Mouse (Mus musculus) right cerebral cortex, postnatal 14 days (tissue): ENCODE measurements around the gene Sprn.

ENCODE experiments used
- DNase-seq: peaks from one replicate; pipeline ENCODE4 v3.0.0; 2022

Gene Sprn

DNA sequence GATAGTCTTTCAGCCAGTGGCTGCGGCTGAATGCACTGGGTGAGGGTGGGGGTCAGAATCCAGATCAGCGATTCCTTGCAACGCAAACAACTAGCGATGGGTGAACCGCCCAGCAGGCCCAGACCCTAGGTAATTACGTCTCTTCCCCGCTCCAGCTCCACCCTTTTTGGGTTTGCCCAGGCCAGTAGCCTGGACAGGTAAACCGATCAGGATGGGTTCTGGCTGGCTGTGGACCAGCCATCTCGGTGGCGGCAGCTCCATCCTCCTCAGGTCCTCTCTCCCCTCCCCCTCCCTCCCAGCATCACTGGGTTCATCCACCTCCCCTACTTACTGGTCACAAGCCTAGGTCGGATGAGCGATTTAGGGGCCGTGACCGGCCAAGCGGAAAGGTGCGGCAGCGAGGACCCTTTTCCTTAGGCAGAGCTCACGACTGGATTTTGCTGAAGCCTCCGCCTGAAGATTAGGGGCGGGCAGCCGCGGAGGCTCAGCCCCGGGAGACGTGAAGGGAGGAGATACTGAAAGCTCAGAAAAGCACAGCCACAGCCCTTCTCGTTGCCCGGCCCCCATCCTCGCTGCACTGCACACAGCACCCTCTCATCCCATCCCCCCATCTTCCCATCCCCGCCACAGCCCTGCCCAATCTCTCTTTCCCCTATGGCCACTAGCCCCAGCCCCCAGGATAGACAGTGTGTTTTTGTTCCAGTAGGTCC is at the start of gene Sprn:
Sprn (minus strand) TSS at position 660 of the 710 bp plus-strand sequence.
- peak; percentile 77 for DNase-seq

DNA sequence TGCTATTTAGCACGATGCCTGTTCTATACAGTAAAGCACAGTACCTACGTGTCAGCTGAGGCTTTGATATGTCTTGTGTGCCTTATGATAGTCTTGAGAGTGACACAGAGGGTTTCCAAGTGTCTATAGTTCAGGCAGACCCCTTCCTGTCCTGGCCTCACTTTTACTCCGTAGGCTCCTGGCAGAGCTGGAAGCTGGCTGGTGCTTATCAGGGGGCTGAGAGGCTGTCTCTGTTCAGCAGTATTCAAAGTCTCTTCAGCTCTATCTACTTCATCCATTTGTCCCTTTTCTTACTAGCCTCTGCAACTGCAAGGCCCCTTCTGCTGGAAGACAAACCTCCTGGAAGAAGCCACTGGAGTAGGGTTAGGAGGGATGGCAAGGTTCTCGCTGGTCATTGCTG is 46.4 kb upstream of the Sprn start:
- DNase-seq, result no peak

DNA sequence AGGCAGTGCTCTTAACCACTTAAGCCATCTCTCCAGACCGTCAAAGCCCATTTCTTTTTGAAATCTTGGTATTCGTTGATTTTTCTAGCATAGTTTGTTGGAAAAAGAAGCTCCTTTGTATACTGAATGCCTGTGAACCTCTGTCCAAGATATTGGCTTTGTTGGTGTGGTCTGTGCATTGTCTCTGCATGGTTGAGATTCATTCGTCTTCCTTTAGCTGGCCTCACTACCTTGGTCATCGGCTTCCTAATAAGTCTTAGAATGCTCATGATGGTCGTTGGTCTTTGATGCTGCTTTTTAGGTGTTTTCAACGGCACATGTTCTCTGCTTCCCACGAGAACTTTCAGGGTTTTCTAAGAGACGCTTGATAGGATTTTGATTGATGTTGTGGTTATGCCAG is 41.3 kb upstream of the Sprn start:
- no peak for DNase-seq

DNA sequence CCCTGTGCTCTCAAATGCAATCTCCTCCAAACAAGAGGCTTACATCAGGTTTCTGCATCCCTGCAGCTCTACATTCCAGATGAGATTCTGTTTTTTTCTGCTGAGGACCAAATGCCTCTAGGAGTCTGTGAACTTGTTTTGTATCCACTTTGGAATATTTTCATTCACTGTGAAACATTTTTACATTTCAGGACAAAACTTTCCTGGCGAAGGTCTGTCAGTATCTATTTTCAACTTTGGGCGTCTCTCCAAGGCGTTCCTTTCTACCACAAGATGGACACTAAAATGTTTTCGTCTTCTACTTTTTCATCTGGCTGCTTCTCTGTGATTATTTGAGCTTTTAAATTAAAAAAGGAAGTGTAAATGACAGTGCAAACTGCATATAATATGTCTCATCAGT is 39.4 kb upstream of the Sprn start:
- no peak for DNase-seq

DNA sequence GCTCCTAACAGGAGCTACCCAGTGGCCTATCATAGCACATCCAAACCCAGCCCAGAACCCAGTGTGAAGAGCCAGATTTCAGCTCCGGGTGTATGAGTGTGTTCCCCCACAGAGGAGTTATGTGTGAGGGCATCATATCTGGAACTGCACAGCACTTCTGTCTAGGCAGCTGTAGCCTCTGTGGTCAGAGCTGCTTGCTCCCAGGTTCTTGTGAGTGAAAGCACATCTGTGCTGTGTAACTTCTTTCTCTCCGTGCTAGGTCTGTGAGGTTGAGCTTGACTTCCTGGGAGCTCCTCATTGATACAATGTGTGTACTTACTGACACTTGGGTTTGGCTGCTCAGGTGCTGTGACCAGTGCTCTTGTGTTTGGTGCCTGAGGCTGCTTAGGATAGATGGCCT is 38.2 kb upstream of the Sprn start:
- no peak for DNase-seq

DNA sequence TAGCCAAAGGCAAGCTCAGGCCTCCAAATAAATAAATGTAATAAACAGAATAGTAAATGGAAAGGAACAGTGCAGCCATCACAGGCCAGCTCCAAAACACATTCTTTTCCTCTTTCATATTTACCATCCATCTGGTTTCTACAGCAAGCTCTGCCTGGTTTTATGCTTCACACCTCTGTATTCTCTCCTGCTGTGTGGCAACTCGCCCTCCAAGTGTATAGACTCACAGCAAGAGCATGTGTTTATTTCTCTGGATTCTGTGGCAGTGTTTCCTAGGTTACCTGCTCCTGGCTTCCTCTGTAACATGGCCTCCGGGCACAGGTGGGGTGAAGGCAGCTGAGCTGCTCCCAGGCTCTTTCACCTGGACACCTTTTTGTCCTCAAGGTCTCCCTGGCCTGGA is 37.8 kb upstream of the Sprn start:
- DNase-seq, result no peak

DNA sequence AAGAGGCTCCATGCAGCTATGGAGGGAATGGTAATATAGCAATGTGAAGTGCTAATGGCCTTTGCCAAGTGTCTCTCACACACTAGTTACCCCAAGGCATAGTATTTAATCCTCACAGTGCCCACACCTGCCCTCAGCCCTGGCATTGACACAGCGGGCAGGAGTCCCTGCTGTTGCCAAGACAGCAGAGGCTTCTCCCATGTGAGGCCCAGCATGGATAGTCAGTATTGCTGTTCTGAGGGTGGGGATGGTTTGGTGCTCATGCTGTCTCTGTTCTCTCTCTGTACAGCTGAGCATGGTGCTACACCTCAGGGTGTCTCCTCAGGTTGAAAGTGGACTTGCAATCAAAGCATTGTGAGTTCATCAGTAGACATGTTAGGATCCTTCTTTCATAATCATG is 35.8 kb upstream of the Sprn start:
- no peak for DNase-seq

DNA sequence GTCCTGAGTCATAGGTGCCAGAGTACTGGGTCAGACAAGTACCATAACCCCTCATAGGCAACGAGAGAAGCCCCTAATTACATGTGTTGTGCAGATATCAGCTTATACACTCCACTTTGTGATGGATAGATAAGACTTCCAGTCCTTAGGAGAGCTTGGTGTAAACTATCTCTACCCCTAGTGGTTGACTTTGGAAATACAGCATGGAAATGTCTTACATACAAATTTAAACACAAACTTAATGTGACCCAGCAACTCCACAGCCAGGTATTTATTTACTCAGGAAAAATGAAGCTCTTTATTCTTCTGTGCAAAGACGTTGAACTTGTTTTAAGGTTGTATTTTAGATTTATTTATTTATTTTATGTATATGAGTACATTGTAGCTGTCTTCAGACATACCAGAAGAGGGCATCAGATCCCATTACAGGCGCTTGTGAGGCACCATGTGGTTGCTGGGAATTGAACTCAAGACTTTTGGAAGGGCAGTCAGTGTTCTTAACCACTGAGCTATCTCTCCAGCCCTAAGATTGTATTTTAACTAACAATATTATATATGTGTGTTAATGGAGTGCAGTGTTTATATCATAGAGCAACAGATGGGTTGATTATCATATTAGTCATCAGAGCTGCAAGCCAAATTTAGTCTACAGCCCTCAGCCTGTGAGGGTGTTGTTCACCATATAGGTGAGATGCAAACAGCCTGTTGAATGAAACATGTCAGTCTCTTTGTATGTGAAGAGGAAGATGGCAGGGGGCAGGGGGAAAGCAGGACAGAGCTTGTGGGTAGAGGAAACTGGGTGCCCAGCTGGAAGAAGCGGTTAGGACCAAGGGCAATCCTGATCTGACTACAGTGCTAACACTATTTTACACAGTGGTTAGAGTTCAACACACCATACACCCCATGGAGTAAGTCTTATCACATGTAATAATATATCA is 34.0 kb upstream of the Sprn start:
- DNase-seq, result no peak

DNA sequence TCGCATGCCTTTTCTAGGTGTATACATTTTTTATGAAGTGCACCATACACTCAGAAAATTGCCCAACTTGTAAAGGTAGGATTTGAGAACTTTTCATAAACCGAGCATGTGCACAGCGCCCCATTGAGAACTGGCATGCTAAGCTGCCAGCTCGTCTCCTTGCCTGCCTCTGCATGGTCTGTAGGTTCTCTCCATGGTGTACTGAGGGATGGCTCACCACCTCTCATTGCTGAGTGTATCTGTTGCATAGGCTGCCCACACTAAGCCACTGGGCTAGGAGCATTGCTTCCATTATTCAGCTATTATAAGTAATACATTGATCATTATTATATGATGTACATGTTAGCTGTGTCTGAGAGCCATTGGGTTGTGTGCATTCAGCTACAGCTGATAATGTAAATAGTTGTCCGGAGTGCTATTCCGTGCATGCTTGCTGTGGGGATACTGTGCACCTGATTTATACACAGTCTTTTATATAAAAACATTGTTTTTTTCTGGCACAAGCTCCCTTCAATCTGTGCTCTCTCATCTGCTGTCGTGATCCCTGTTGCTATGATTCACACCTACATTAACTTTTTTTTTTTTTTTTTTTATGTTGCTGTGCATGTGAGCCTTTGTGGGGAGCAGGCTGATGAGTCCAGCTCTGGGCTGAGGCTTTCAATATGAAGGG is 33.2 kb upstream of the Sprn start:
- DNase-seq, result no peak

DNA sequence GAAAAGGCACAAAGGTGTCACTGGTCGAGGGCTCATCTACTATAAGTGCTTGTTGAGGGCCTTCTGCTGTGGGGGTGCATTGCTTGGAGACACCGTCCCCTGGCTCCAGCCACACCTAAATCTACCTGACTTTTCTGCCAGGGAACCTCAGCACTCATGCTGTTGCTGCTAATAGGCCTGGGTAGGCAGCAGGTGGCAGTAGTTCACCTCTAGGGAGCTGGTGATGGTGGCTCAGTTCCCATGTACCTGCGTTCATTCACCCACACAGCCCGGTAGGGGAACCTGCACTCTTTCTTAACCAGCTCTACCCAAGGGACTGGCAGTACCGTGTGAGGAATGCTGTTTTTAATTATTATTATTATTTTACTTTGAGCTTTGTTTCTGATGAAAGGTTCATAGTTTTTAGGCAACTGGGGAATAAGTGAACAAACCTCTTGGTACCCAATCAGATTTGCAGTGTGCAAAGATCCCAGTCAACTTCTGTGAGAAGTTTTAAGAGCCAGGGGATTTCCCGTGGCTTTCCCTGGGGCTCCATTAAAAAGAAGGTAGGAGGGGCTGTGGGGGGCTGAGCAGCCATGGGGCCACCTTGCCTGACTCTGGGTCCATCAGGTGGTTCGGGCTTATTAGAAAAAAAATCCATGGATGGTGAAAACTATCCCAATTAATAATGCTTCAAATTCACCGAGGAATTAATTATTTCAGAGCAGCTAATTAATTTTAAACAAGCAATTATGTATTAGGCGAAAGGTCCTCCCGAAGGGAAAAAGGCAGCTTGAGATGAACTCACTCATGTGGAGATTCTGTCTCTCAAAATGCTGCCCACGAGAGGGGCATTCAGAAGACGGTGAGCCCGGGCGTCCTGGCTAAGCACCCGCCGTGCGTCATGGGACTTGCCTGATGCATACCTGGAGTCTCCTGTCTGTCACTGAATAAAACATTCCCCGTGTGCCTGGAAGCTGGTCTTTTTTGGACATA is 32.3 kb upstream of the Sprn start:
- peak; percentile 44 for DNase-seq

DNA sequence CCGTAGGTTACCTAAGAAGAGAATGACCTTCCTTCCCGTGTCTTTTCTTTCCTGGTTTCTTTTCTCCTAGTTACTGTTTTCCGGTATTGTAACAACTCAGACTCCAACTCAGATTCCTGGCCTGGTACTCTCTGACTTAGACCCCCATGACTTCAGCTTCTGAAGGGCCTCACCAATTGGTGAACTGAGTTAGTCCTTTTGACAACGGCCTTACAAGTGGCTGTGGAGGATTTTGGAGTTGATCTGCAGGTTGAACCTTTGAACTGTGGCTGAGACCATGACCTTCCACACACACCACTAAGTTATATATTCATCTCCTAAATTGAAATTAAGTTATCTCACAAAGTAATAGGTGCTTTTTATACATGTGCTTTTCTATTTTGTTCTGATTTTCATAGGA is 29.5 kb upstream of the Sprn start:
- DNase-seq, result no peak

DNA sequence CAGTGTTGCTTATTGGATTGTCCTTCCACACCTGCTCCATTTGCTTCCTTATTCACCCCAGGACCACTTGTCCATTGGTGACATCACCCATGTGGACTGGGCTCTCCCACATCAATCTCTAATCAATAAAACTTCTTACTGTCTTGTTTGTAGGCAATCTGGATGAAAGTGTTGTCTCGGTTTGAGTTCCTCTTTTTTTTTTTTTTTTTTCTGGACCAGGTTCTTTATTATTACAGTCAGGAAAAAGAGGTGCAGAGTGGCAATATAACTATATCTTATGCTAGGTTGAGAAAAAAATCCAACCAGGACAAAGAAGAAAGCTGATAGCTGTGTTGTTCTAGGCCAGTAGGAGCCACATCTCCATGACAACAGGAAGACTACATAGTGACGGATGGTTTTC is 26.0 kb upstream of the Sprn start:
- no peak for DNase-seq

DNA sequence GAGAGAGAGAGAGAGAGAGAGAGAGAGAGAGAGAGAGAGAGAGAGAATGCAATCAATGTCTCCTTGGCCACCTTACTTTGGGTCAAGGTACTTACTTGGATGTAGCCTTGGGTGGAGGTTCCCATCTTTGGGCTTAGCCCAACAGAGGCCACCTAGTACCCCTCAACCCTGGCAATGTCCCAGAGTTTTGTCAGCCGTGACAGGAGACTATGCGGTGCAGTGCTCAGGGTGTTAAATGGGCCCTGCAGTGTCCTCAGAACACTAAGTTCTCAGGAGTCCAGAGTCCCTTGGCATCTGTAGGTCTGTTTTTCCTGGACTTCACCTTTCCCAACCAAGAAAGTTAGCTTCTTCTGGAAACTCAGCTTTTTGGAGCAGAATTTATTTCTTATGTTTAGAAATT is 24.5 kb upstream of the Sprn start:
- DNase-seq, result no peak

DNA sequence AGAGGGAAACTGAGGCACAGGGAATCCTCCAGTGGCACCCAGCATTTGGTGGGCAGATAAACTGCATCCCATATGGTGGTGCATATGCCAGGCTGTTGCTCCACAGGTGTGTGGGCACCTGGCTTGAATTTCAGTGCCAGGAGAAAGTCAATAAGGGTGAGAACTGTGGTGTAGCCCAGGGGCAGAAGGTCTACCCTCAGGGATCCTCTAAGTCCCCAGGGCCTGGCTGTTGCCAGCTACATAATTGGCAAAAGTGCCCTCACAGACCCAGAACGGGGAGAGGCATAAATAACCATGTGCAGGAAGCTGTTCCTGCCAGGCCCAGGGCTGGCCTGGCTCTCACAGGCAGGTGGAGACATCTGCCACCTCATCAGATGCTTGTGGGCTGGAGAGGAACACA is 18.3 kb upstream of the Sprn start, which contains the start of gene Olfr523:
Olfr523 (plus strand) TSS at position 282 of the 400 bp plus-strand sequence.
- DNase-seq, result no peak

DNA sequence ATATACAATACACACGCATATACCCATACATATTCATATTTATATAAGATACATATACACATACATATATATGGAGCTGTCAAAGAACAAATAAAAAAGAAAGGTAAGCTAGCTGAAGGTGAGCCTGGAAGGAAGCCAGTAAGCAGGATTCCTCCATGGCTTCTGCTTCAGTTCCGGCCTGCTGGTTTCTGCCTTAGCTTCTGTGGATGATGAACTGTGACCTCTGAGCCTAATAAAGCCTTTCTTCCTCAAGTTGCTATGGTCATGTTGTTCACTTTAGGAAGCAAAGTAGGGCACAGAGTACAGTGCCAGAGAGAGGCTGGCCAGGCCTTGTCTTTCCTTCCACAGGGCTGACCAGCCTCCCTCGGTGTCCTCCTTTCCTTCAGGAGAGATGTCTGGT is 16.2 kb upstream of the Sprn start:
- DNase-seq, result no peak

DNA sequence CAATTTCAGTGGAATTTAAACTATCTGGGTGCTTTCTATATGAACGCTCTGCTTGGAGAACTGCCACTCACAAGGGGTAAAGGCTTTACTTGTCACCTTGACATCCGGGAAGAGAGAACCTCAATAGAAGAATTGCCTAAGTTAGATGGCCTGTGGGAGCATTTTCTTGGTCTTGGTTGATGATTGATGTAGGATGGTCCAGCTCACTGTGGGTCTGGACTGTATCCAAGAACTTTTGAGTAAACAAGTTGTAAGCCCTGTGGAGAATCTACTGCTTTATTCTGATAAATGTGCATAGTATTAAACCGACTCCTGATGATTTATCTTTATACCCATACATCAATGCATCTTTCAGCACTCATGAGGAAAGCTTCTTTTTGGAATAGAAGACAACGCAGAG is 14.7 kb upstream of the Sprn start:
- DNase-seq, result no peak

DNA sequence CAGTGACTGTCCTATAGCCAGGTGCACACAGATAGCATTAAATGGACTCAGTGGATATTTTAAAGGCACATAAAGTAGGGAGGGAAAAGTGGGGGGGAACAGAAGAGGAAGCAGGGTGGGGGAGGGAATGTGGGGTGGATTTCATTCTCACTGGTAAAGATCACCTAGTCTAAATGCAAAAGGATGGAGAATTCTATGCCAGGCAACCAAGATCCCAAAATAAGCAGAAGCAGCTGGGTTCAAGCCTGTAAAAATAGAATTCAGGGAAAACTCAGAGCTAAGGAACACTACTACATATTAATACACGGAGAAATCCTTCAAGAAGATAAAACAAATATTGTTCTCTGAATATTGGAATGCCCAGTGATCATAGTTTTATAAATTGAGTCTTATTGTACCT is 13.3 kb upstream of the Sprn start:
- DNase-seq, result no peak

DNA sequence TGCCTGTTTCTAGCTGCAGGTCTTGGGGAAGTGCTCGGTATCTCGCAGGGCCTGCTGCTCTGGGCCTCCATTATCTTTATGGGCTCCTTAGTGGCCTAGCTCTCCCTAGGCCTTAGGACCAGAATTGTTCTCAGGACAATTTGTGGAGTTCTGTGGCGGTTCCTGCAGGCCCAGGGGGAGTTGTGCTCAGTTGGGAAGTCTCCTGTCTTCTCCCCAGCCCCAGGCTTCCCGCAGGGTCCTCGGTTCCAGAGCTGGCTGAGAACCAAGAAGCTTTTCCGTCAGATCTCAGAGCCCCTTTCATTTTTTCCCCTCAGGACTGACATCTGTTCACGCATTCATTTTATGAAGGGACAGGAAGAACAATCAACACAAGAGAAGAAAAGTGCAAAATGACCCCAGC is 10.0 kb upstream of the Sprn start, which contains the start of gene Olfr522:
Olfr522 (minus strand) TSS at position 101 of the 400 bp plus-strand sequence.
- DNase-seq, result no peak

DNA sequence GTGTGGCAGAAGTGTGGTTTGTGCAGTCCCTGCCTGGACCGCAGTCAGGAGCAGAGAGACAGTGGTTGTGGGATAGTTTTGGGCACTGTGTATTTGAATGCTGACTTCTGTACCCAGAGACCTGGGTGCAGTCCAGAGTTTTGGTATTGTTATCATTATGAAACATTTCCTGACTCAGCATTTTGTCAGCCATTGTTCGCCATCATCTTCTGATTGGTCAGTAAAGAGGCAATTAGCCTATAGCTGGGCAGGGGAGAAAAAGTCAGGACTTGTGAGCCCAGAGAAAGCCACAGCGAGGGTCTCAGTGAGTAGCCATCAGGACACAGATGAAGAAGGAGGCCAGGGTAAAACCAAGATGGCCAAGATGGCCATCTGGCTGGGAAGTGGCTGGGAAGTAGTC is 5.7 kb upstream of the Sprn start:
- DNase-seq, result no peak

DNA sequence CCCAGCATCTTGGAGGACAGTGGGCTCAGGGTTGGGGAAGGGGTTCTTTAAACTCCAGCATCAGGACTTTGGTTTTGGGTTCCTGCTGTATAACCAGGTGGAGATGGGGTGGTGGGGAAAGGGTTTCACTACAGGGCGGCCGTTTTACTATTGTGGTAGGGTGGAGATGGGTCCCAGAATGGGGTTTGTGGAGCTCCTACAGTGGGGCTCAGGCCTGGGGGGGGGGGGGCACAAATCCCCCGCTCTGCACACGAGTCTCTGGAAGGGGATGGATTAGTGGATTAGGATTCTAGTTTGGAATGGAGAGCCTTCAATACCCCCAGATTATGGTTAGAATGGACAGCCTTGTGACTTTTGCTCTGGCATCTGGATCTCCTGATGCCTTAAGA is 854 bp downstream of the Sprn start:
- no peak for DNase-seq

DNA sequence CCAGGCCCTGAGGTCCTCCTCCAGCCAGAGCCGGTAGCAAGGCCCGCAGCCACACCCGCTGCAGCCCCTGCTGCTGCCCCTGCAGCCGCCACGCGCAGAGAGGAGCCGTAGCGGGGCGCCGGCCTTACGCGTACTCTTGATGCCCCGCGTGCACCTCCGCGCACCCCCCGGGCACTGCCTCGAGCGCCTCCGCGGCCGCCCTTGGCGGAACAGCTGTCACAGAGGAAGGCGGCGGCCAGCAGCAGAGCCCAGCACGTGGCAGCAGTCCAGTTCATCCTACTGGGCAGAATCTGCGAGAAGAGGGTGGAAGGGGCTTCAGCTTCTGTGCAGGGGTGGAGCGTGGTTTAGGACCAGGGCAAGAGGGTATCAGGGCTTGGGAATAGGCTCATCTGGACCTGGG is 1.3 kb downstream of the Sprn start:
- DNase-seq, result peak; percentile 66

DNA sequence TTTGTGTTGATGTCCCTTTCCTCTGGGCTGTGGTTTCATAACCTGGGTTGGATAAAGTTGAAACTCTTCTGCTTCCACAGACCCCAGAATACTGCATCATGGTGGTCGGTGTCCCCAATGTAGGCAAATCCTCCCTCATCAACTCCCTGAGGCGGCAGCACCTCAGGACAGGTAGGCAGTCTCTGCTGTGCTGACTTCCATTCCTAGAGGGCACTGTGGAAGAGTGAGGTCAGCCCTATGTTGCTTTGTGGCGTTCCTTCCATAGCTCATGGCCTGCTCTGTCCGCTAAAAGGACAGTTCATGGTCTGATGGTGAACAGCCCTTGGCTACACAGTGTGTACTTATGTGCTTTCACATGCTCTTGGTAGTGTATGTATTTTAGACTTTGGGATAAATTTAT is 10.1 kb downstream of the Sprn start:
- no peak for DNase-seq
